Mouse (Mus musculus) left cerebral cortex, adult 11 months (tissue): ENCODE data around the gene Rpl19.
A peak's percentile ranks its signal among the peaks of the same experiment; 100 is the strongest.

Source experiments
- DNase-seq: peaks from one replicate; pipeline ENCODE4 v3.0.0; 2022; ENCODE audit warnings: low spot score

Rpl19 gene

DNA sequence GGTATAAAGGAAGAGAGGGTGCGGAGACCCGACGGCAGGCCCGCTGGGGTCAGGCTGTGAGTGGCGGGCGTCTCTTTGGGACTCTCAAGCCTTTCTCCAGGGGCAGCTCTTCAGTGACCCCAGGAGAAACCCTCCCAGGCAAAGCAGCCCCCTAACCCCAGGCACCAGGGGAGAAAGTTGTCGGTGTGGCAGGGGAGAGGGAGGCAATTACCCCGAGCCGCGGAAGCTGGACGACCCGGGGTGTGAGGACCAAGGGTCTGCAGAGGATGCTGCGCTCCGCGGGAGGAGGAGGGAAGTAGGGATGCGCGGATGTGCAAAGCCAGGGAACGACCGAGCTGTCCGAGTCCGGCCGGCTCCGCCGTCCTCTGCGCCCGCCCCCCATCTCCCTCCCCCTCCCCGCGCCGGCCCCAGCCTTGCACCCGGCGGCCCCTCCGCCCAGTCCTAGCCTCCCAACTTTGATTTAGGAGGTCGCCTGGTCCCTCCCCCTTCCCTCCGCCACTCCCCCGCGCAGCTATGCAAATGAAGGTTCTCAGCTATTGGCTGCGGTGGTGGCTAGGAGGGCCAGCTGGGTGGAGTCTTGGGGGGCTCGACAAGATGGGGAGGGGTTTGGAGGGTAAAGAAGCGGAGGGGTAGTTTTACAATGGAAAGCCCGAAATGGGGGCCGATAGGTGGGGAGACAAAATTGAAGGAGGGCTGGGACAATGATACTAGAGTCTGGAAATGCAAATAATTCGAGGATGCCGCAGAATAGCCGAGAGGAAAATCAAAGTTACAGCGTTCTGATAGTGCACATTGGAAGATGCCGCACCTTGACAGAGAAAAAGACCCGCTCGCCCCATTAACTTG, 26.7 kb downstream of the Rpl19 start, which contains the start of gene Stac2:
TSS of gene Stac2 (minus strand) at position 474 of the 846 bp plus-strand sequence.
- no peak for DNase-seq

DNA sequence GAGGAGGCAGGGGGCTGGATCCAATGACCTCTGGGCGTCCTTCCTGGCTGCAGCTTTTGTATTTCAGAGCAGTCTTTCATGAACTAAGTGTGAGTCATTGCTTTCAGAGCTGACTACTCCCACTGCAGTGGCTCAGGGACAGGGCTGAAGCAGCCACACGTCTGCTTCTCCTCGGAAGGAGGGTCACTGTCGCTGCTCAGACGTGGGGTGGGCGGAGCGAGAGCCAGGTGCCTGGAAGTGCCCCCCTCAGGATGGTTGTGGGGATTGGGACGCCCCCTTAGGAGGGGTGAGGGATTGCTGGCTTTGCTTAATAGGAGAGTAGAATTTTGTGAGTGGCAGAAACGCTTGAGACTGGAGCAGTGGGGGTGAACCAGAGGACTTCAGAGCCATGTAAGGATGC, 31.0 kb downstream of the Rpl19 start:
- DNase-seq, result no peak

DNA sequence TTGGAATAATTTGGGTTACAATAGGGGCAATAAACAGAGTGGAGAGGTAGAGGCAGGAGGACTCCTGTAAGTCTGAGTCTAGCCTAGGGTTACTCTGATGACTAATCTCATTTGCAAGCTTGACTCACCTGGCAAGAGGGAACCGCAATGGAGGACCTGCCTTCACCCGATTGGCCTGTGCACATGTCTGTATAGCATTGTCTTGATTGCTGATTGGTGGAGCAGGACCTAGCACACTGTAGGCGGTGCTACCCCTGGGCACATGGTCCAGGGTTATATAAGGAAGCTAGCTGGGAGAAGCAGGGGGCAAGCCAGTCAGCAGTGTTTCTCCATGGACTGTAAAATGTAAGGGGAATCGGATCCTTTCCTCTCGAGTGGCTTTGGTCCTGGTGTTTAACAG, 31.5 kb downstream of the Rpl19 start:
- DNase-seq, result no peak

- DNase-seq, result no peak
Measured at GRCm38 (mm10) chr11:98059662-98060061, 33.2 kb downstream of the Rpl19 start.

DNA sequence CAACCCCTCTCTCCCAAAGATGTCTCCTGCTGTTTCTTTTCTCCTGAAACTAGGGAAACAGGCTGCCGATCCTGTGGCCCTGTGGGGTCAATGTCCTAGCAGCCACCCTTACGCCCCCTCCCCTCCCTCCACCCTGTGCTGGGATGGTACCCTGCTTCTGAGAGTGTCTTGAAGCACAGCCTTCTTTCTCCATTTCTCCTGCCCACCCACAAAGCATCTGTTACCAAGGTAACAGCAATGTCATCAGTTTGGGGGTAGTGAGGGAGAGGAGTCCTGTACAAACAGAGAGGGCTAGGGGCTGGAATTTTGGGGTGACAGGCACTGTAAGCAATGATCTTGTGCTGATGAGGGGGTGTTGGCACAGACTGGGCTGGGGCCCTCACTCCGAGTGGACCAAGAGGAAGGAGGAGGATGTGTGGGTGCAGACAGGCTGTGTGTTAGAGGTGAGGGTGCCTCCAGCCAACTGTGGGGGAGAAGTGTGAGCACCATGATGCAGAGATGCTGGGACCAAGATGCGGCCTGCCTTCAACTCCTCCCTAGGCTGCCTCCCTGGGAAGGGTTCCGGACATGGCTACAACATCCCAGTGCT, 33.7 kb downstream of the Rpl19 start:
- no peak for DNase-seq

DNA sequence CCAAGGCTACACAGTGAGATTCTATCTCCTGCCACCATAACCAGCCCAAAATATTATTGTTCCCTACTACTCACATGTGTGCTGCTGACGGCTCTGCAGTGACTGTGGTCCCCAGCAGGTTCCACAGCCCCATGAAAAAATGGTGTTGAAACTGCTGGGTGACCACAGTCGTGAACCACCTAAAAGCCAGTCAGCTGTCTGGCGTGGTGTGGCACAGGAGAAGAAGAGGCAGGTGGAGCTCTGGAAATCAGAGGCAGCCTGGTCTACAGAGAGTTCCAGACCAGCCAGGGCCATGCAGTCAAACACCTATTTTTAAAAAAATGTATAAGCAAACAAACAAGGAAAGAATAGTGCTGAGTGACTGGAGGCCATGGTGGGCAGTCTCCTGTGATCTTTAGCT, 34.9 kb downstream of the Rpl19 start:
- no peak for DNase-seq

- no peak for DNase-seq
Measured at GRCm38 (mm10) chr11:98061904-98062562, 35.5 kb downstream of the Rpl19 start.

DNA sequence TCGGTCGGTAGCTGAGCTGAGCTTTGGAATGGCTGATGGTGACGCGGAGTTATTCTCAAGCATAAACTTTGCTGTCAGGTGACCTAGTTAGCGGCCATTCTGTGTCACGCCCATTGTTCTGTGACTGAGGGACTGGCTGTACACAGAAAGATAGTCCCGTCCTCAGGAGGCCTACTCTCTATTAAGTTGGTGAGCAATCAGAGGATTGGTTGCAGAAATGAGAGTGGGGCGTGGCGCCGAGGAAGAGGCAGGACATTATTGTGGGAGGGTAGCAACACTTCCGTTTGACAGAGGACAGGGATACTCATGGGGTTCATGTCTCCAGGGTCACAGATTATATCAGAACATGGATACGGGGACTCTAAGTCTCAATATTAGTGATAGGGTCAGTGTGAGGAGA, 39.7 kb downstream of the Rpl19 start:
- no peak for DNase-seq

DNA sequence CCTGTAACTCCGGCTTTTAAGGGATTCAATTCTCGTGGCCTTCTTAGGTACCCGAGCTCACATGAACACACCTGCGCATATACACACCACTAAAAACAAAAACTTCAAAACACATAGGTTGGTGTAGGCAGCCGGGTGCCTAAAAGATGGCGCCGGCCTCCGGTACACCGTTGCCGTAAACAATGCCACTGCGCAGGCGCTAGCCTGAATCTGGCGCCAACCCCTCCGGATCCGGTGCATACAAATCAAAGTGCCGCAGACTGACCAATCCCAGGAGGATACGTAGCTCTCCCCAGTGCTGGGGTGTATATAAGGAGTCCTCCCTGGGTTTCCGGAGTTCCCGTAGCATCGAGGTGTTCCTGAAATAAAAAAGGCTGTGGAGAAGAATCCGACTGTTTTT, 40.7 kb downstream of the Rpl19 start:
- DNase-seq, result no peak

GRCm38 (mm10) chr11:98073442-98073841, 46.9 kb downstream of the Rpl19 start:
- no peak for DNase-seq

DNA sequence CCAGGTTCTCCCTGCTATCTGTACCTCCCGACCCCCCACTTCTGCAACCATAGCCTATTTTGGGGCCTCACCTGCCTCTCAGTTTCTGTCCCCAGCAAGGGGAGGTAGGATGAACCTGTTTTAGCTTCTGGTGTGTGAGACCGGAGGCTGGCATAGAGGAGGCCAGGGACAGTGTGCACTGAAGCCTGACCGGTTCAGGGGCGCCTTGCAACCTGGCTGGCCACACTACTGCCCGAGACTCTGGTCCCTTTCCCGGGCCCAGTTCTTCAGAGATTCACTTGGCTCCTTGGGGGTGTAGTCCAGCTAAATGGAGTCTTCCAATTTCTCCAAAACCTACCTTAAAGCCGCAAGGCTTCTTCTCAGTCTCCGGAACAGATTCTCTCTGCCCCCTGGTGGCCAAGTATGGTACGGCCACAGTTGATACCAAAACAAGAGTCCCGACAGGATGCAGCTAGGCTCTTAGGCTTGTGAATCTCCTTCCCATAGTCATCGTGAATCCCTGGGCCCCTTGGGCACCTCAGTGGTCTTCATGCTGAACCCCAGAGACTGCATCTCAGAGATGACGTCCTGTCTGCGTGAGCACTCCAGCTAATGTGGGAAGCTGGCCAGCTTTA, 48.8 kb downstream of the Rpl19 start:
- peak; percentile 85 for DNase-seq

- DNase-seq, result no peak
Measured at GRCm38 (mm10) chr11:98077086-98077485, 50.6 kb downstream of the Rpl19 start.
